Comparison of ENCODE assay signal across 9 mouse cellular contexts in the genomic region with DNA sequence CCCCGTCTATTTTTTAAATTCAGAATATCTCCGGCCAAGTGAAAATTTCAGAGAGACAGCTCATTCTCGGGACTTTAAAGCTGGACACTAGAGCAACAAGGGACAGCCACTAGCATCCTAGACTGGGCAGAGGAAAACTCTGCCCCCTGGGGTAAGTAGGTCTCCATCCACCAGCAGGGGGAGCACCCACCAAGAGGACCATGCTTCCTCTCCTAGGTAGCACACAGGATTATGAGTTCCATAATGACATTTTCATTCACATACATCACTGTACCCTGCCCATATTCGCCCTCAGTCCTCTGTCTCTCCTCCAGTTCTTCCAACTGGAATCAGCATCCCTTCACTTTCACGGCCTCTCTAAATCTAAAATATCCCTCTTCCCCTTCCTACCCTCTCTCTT. TPM values are rescaled to one million over a fixed set of nuclear protein-coding genes. Genes with fewer than 3 reads are reported as not detected.
DNase-seq lines count a peak whose midpoint lies in the region; ATAC-seq and TF ChIP-seq lines count a peak whose summit lies in the region.
"Had no signal": no experiment of that assay in that cellular context is flagged by ENCODE, and none has a peak within 500 bp of the region (broad histone marks: within the 10 kb centered on the region; RNA-seq: fewer than 3 reads in every experiment).

No protein-coding gene starts in this region.

- no peak for ATAC-seq in forebrain, postnatal 0 days
- ATAC-seq in forebrain, embryonic 16.5 days: no peak
- ATAC-seq in midbrain, embryonic 11.5 days (ENCODE audit: low FRiP score): no peak
- no peak for ATAC-seq in midbrain, embryonic 13.5 days
- peak; percentile 76; the same call in 1 of the 2 replicates for ATAC-seq in megakaryocyte progenitor cell, adult 5-6 weeks (replicated peaks; ENCODE audit: poor library complexity)

- TF ChIP-seq CTCF in forebrain, postnatal 0 days (IDR thresholded peaks at IDR 0.05; ENCODE audit: low read depth): peak; percentile 48

- no peaks in the 10 kb centered on the region for H3K27me3 ChIP-seq in forebrain, postnatal 0 days (ENCODE audit: insufficient read depth, low read length)
- H3K27me3 ChIP-seq in forebrain, embryonic 16.5 days (replicated peaks; ENCODE audit: control insufficient read depth, insufficient read depth, low read length): no peaks in the 10 kb centered on the region
- no peaks in the 10 kb centered on the region for H3K27me3 ChIP-seq in midbrain, embryonic 11.5 days (ENCODE audit: control insufficient read depth, insufficient read depth, low read length)
- no peaks in the 10 kb centered on the region for H3K27me3 ChIP-seq in midbrain, embryonic 13.5 days

- no peak for DNase-seq in forebrain, postnatal 0 days
- DNase-seq in midbrain, embryonic 11.5 days (ENCODE audit: low spot score, missing footprints): peak; percentile 74
- DNase-seq in adrenal gland, adult 2 months: peak; percentile 73
- DNase-seq in heart, postnatal 14 days: peak; percentile 57 to 71
- no peak for DNase-seq in ovary, postnatal 10 days (ENCODE audit: low spot score)

- H3K27ac ChIP-seq in forebrain, postnatal 0 days (ENCODE audit: low read depth, low read length): no peak overlapping the region
- no peak overlapping the region for H3K27ac ChIP-seq in forebrain, embryonic 16.5 days (ENCODE audit: low read length)
- no peak overlapping the region for H3K27ac ChIP-seq in midbrain, embryonic 11.5 days (ENCODE audit: low read depth, low read length)
- no peak overlapping the region for H3K27ac ChIP-seq in midbrain, embryonic 13.5 days

- intact Hi-C loops in heart, postnatal 14 days (cut with DNase I): loop anchor here (5.0 to 10.0 kb wide), 3 partner anchors 63 to 305 kb away; no protein-coding TSS in a partner anchor

- no peak overlapping the region for H3K4me2 ChIP-seq in forebrain, postnatal 0 days (ENCODE audit: low read depth)
- H3K4me2 ChIP-seq in forebrain, embryonic 16.5 days (ENCODE audit: low read length): no peak overlapping the region
- no peak overlapping the region for H3K4me2 ChIP-seq in midbrain, embryonic 11.5 days
- H3K4me2 ChIP-seq in midbrain, embryonic 13.5 days (replicated peaks): no peak overlapping the region

- no peaks in the 10 kb centered on the region for H3K36me3 ChIP-seq in forebrain, postnatal 0 days (ENCODE audit: insufficient read depth)
- H3K36me3 ChIP-seq in forebrain, embryonic 16.5 days (ENCODE audit: control insufficient read depth, insufficient read depth): no peaks in the 10 kb centered on the region
- H3K36me3 ChIP-seq in midbrain, embryonic 11.5 days (ENCODE audit: control insufficient read depth, insufficient read depth, low read length): no peaks in the 10 kb centered on the region
- H3K36me3 ChIP-seq in midbrain, embryonic 13.5 days: no peaks in the 10 kb centered on the region

- 74% methylated on average over 5 of the region's 5 CpGs for WGBS in forebrain, postnatal 0 days
- WGBS in forebrain, embryonic 16.5 days: 82% methylated on average over 5 of the region's 5 CpGs
- 81% methylated on average over 5 of the region's 5 CpGs for WGBS in midbrain, embryonic 11.5 days
- WGBS in midbrain, embryonic 13.5 days: 80% methylated on average over 5 of the region's 5 CpGs

- no peak overlapping the region for H3K4me3 ChIP-seq in forebrain, postnatal 0 days (ENCODE audit: low read depth, low read length)
- no peak overlapping the region for H3K4me3 ChIP-seq in forebrain, embryonic 16.5 days (replicated peaks; ENCODE audit: low read length)
- no peak overlapping the region for H3K4me3 ChIP-seq in midbrain, embryonic 11.5 days (ENCODE audit: low read depth, low read length)
- no peak overlapping the region for H3K4me3 ChIP-seq in midbrain, embryonic 13.5 days (replicated peaks)
- H3K4me3 ChIP-seq: myocyte had no signal

- H3K9ac ChIP-seq in forebrain, postnatal 0 days: no peak overlapping the region
- no peak overlapping the region for H3K9ac ChIP-seq in forebrain, embryonic 16.5 days (replicated peaks; ENCODE audit: low read depth, low read length)
- H3K9ac ChIP-seq in midbrain, embryonic 11.5 days (ENCODE audit: low read length): no peak overlapping the region
- H3K9ac ChIP-seq in midbrain, embryonic 13.5 days (replicated peaks): no peak overlapping the region

- H3K9me3 ChIP-seq in forebrain, postnatal 0 days (ENCODE audit: low read length): no peaks in the 10 kb centered on the region
- H3K9me3 ChIP-seq in forebrain, embryonic 16.5 days (ENCODE audit: control insufficient read depth, low read length): no peaks in the 10 kb centered on the region
- H3K9me3 ChIP-seq in midbrain, embryonic 11.5 days (ENCODE audit: control insufficient read depth, low read length): no peaks in the 10 kb centered on the region
- H3K9me3 ChIP-seq in midbrain, embryonic 13.5 days: no peaks in the 10 kb centered on the region; the same call in 1 of the 2 replicates

- H3K4me1 ChIP-seq in forebrain, postnatal 0 days (ENCODE audit: insufficient read depth): no peaks in the 10 kb centered on the region
- peaks cover 3% of the 10 kb centered on the region; the same call in 1 of the 2 replicates for H3K4me1 ChIP-seq in forebrain, embryonic 16.5 days (replicated peaks; ENCODE audit: control insufficient read depth, insufficient read depth, low read length)
- H3K4me1 ChIP-seq in midbrain, embryonic 11.5 days (ENCODE audit: control insufficient read depth, insufficient read depth, low read length): no peaks in the 10 kb centered on the region
- H3K4me1 ChIP-seq in midbrain, embryonic 13.5 days (replicated peaks): no peaks in the 10 kb centered on the region

RNA-seq across cellular contexts. Expression of a gene that starts 45.4 kb away (rescaled TPM):
- 24.0 and 29.6 TPM in 2 replicates for total RNA-seq in forebrain, postnatal 0 days (2014; rRNA removed)
- 12.3 and 12.5 TPM in 2 replicates for polyA plus RNA-seq in forebrain, postnatal 0 days (2015; fragmentation: Nextera tagmentation; extraction: Ambion mirVana)
- 13.7 and 15.8 TPM in 2 replicates for polyA plus RNA-seq in forebrain, embryonic 16.5 days (2015; fragmentation: Nextera tagmentation; extraction: Ambion mirVana)
- 9.9 and 11.2 TPM in 2 replicates for polyA plus RNA-seq in midbrain, embryonic 11.5 days (2014; fragmentation: Nextera tagmentation; extraction: Ambion mirVana)
- polyA plus RNA-seq in midbrain, embryonic 13.5 days (2015; fragmentation: Nextera tagmentation; extraction: Ambion mirVana): 14.7 and 15.6 TPM in 2 replicates
- total RNA-seq in adrenal gland, adult 2 months (2021): 10 to 100 TPM in 1 of 2 experiments, 1 to 10 TPM in 1; 9.7 to 13.8 TPM
- polyA plus RNA-seq in adrenal gland, adult 2 months (2012; rRNA removed): 27.4 and 27.8 TPM in 2 replicates
- total RNA-seq in heart, postnatal 14 days (2021): 1 to 10 TPM; 4.0 to 4.4 TPM
- 12.3 and 12.8 TPM in 2 replicates for total RNA-seq in megakaryocyte progenitor cell, adult 5-6 weeks (2015)
- total RNA-seq in megakaryocyte progenitor cell, adult 5-6 weeks (2017): 8.0 and 11.4 TPM in 2 replicates

Comparison
In these comparisons a context has a peak if more than half of its experiments do, and no peak if none do; other contexts are left out.
1. DNase-seq: peak in midbrain, embryonic 11.5 days (single experiment), adrenal gland, adult 2 months (single experiment) and heart, postnatal 14 days (2 of 2); none in forebrain, postnatal 0 days (single experiment) and ovary, postnatal 10 days (single experiment).